Comparison of ENCODE assay signal across 8 mouse cellular contexts in the genomic region with DNA sequence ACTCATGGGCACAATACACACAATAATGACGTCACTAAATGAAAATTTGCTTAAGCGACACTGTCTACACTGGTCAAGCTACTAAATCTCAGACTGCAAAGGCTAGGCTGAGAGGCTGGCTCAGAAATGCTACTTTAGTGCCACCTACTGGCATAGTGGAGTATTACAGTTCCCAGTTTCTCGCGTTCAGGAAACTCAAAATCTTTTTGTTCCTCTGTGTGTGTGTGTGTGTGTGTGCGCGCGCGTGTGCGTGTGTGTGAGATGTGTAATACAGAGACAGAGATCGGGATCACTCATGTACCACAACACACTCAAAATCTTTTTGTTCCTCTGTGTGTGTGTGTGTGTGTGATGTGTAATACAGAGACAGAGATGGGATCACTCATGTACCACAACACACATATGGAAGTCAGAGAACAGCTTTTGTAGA. TPM values are rescaled to one million over a fixed set of nuclear protein-coding genes. Genes with fewer than 3 reads are reported as not detected.
DNase-seq lines count a peak whose midpoint lies in the region; TF ChIP-seq lines count a peak whose summit lies in the region.

No protein-coding gene starts in this region.

- no peaks in the 10 kb centered on the region for H3K9me3 ChIP-seq in E14TG2a.4 (ENCODE audit: low read length)
- H3K9me3 ChIP-seq in embryonic facial prominence, embryonic 10.5 days, result no peaks in the 10 kb centered on the region

- H3K27ac ChIP-seq in embryonic facial prominence, embryonic 10.5 days (replicated peaks), result no peak overlapping the region

- peak; percentile 51 for DNase-seq in adrenal gland, adult 2 months
- DNase-seq in embryonic facial prominence, embryonic 10.5 days (ENCODE audit: low spot score), result peak; percentile 70
- peak; percentile 78 for DNase-seq in heart, postnatal 4 days
- DNase-seq in large intestine, adult 2 months (ENCODE audit: low read depth, low spot score), result peak; percentile 67
- DNase-seq in lung, postnatal 25 days (ENCODE audit: low spot score), result peak; percentile 54
- DNase-seq in right cerebral cortex, adult 2 months (ENCODE audit: low spot score in 2 of 2), result peak; percentile 71 to 86
- DNase-seq in ovary, adult 18-20 months (ENCODE audit: low spot score), result no peak

- H3K4me3 ChIP-seq in E14TG2a.4 (replicated peaks; ENCODE audit: low read length), result no peak overlapping the region
- H3K4me3 ChIP-seq in embryonic facial prominence, embryonic 10.5 days, result no peak overlapping the region

- peak; percentile 94 for TF ChIP-seq CTCF in E14TG2a.4 (conservative IDR thresholded peaks at IDR 0.05; ENCODE audit: low read length)

- WGBS in embryonic facial prominence, embryonic 10.5 days, result 11% methylated on average over 10 of the region's 10 CpGs
- 3% methylated on average over 10 of the region's 10 CpGs for WGBS in large intestine, adult 2 months

- H3K36me3 ChIP-seq in E14TG2a.4 (ENCODE audit: insufficient read depth, low read length), result peaks cover 28% of the 10 kb centered on the region
- peaks cover 36% of the 10 kb centered on the region for H3K36me3 ChIP-seq in embryonic facial prominence, embryonic 10.5 days (replicated peaks)

- H3K4me1 ChIP-seq in E14TG2a.4 (replicated peaks; ENCODE audit: low read depth, low read length), result peaks cover 51% of the 10 kb centered on the region
- no peaks in the 10 kb centered on the region for H3K4me1 ChIP-seq in embryonic facial prominence, embryonic 10.5 days

- H3K27me3 ChIP-seq in E14TG2a.4 (ENCODE audit: insufficient read depth, low read length), result peaks cover 5% of the 10 kb centered on the region; the same call in 1 of the 2 replicates
- H3K27me3 ChIP-seq in embryonic facial prominence, embryonic 10.5 days (replicated peaks; ENCODE audit: low read depth, poor library complexity, severe bottlenecking), result no peaks in the 10 kb centered on the region

RNA-seq across cellular contexts. Expression of a gene that starts 33.5 kb away (rescaled TPM):
- total RNA-seq in adrenal gland, adult 2 months (2021), result 10 to 100 TPM; 48.5 to 64.4 TPM
- polyA plus RNA-seq in adrenal gland, adult 2 months (2012; rRNA removed), result 17.2 and 19.9 TPM in 2 replicates
- 155 and 159 TPM in 2 replicates for polyA plus RNA-seq in embryonic facial prominence, embryonic 10.5 days (2016; fragmentation: Nextera tagmentation; extraction: Ambion mirVana)
- 10 to 100 TPM; 48.2 to 51.9 TPM for total RNA-seq in heart, postnatal 4 days (2021)
- polyA plus RNA-seq in large intestine, adult 2 months (2012; rRNA removed), result 17.8 and 21.1 TPM in 2 replicates

RNA-seq across cellular contexts. Expression of a gene that starts 34.4 kb away (rescaled TPM):
- under 1 TPM; 0.63 to 0.90 TPM for total RNA-seq in adrenal gland, adult 2 months (2021)
- 1.3 and 1.6 TPM in 2 replicates for polyA plus RNA-seq in adrenal gland, adult 2 months (2012; rRNA removed)
- 0.24 and 0.35 TPM in 2 replicates for polyA plus RNA-seq in embryonic facial prominence, embryonic 10.5 days (2016; fragmentation: Nextera tagmentation; extraction: Ambion mirVana)
- total RNA-seq in heart, postnatal 4 days (2021), result under 1 TPM; 0.45 to 0.54 TPM
- 0.20 and 0.56 TPM in 2 replicates for polyA plus RNA-seq in large intestine, adult 2 months (2012; rRNA removed)
